Mouse (Mus musculus) bone marrow macrophage, adult 2 months (primary cell): ENCODE measurements around the gene Ccdc8. TPM values are rescaled to one million over a fixed set of nuclear protein-coding genes. Genes with fewer than 3 reads are reported as not detected.

Experiments used
- H3K27ac ChIP-seq: 2 replicates; pipeline ENCODE4 v1.5.1; 2012; ENCODE audit warnings: low read depth, low read length; ENCODE audit not compliant: insufficient read depth
- H3K4me1 ChIP-seq: 2 replicates; pipeline ENCODE4 v1.6.1; 2012; ENCODE audit warnings: low read length; ENCODE audit not compliant: control insufficient read depth, insufficient read depth
- H3K4me3 ChIP-seq: 2 replicates; pipeline ENCODE4 v1.5.1; 2012; ENCODE audit warnings: mild to moderate bottlenecking, low read length, moderate library complexity; ENCODE audit not compliant: insufficient read depth
- CTCF ChIP-seq: IDR thresholded peaks from 2 replicates; pipeline ENCODE4 v1.5.1; 2012; ENCODE audit warnings: low read depth, mild to moderate bottlenecking, low read length, moderate library complexity
- POLR2A ChIP-seq: IDR thresholded peaks from 2 replicates; pipeline ENCODE4 v1.6.1; 2012; ENCODE audit warnings: mild to moderate bottlenecking, low read depth, low read length, borderline replicate concordance
- polyA plus RNA-seq: library from polyadenylated mRNA; stranded (reverse); fragments of >200 nt; gene quantifications from 2 replicates; pipeline ENCODE4 v1.2.4, GENCODE M21; 2012; ENCODE audit not compliant: missing spikeins, insufficient read depth, insufficient read length

Ccdc8 gene
- polyA plus RNA-seq, 1 experiment, result not detected

DNA sequence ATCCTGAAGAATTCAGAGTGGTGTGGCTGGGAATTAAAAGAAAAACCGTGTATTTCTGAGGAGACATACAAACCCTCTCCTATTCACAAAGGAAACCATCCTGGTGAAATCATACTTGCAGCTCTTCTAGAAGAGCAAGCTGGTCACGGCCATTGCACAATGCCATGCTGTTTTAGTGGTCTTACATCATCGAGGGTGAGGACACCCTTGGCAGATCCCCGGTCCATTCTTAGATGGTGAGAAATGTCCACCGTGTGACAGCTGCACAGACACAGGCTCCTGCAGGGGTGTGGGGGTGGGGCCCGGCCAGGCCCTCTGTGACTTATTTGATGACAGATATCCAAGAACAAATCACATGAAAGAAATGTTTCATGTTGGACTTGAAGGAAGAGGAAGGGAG, 18.5 kb upstream of the Ccdc8 start:
- H3K27ac ChIP-seq, result no peak overlapping the region
- H3K4me1 ChIP-seq, result peaks cover 5% of the 10 kb centered on the region; the same call in 1 of the 2 replicates
- no peak overlapping the region for H3K4me3 ChIP-seq
- TF ChIP-seq CTCF (no peak), POLR2A (no peak)

DNA sequence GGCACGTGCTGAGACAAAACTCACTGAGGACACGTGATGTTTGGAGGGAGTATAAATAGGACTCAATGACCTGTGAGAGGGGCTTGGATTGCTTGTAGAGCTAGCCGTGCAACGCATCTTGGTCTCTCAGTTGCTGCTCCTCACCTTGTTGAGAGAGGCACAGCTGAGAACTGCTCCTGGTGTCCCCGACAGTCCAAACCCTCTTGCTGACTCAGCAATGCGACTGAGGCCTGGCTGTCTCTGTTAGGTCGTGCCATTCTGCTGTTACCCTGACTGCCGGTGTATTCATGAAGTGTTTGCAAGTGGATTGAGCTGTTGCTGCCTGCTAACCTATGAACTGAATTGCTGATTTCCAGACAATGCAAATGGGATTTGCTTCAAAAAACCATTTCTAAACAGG, 16.2 kb upstream of the Ccdc8 start:
- no peak overlapping the region for H3K4me3 ChIP-seq
- H3K27ac ChIP-seq, result no peak overlapping the region
- TF ChIP-seq POLR2A (no peak), CTCF (no peak)
- peaks cover 10% of the 10 kb centered on the region; the same call in 1 of the 2 replicates for H3K4me1 ChIP-seq

DNA sequence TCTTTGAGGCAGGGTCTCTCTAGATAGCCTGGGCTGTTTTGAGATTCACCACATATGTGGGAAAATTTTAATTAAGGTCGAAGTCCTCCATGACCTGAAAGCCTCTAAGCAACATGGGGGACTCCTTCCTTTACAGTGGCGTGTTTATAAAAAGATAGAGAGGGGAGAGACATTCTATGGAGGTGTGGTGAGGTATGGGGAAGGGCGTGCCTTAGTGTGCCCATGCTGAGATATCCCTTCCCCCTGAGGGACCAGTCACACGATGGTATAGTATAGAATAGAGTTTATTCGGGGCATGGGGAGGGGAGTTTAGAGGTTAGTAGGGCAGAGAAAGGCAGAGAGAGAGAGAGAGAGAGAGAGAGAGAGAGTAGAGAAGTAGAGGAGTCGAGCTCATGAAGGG, 14.3 kb upstream of the Ccdc8 start:
- TF ChIP-seq CTCF, result no peak
- no peak for TF ChIP-seq POLR2A
- no peak overlapping the region for H3K27ac ChIP-seq
- H3K4me1 ChIP-seq, result peaks cover 8% of the 10 kb centered on the region; the same call in 1 of the 2 replicates
- H3K4me3 ChIP-seq, result no peak overlapping the region

DNA sequence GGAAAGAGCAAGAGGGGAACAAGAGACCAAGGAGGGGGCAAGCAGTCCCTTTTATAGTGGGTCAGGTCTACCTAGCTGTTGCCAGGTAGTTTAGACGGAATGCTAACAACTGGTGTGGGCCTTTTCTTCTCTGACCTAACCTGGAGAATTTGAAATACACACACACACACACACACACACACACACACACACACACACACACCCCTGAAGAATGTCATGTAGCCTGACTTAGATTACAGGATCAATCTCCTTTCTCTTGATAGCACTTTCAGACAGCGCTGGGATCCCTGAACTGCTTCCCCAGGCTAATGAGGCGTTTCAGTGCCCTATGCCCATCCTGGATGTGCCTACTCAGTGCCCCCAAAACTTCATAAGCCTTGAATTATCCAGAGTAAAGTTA, 13.9 kb upstream of the Ccdc8 start:
- Histone ChIP-seq H3K4me3 (no peak overlapping the region), H3K27ac (no peak overlapping the region), H3K4me1 (peaks cover 5% of the 10 kb centered on the region; the same call in 1 of the 2 replicates)
- TF ChIP-seq POLR2A, result no peak
- TF ChIP-seq CTCF, result no peak

DNA sequence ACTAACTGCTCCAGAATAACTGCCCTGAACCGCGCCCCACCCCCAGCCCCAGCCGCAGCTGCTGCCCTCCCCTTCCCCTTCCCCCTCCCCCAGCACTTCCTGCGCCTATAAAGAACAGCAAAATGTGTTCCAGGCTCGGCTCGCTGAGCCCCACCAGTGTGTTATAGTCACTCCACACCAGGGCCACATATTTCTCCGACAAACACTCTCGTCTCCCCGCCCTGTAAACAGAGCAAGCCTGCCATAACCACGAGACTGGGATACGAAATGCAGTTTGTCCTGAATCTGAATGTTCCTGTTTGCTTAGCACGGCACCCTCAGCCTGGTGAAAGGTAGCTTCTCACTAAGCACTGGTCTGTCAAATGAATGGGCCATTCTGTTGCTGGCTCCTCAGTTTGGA, 12.2 kb upstream of the Ccdc8 start:
- Histone ChIP-seq H3K4me1 (peaks cover 5% of the 10 kb centered on the region; the same call in 1 of the 2 replicates), H3K4me3 (peak overlapping the region; percentile 34), H3K27ac (no peak overlapping the region)
- TF ChIP-seq POLR2A, result no peak
- no peak for TF ChIP-seq CTCF

DNA sequence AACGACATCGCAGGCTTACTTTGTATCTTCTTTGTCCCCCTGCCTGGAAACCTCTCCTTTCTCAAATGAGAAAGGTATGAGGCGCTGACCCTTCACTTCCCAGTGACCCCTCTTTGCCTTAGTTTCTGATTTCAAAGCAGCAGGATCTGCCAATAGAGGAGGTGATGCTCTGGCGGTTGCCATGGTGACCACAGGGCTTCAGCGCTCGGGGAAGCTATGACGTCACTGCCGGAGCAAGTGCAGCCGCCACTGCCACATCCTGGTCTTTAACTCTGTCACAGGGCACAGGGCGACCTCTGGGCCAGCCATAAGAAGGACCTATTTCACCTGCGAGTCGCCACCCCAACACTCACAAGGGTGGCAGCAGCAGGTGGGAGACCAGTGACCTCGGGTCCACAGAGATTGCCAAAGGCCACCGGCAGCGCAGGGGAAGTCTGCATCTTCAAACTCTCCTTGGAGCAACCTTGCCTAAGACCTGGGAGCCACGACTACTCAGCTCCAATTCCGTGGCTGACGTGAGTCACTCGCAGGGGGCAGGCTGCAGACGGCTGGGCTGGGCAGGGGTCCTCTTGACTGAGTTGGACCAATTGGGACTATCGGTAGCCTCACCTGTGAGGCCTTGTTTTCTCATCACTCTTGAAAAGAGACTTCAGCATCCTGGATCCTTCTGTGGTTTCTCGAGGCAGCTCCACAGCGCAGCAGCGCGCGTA, 9.5 kb upstream of the Ccdc8 start, which contains the start of gene Gm42372:
TSS of gene Gm42372 (plus strand) at position 228 of the 710 bp plus-strand sequence.
- Histone ChIP-seq H3K27ac (no peak within 1 kb of the TSS), H3K4me3 (no peak within 1 kb of the TSS), H3K4me1 (peaks cover 5% of the 10 kb centered on the region; the same call in 1 of the 2 replicates)
- TF ChIP-seq POLR2A (no peak), CTCF (no peak)

DNA sequence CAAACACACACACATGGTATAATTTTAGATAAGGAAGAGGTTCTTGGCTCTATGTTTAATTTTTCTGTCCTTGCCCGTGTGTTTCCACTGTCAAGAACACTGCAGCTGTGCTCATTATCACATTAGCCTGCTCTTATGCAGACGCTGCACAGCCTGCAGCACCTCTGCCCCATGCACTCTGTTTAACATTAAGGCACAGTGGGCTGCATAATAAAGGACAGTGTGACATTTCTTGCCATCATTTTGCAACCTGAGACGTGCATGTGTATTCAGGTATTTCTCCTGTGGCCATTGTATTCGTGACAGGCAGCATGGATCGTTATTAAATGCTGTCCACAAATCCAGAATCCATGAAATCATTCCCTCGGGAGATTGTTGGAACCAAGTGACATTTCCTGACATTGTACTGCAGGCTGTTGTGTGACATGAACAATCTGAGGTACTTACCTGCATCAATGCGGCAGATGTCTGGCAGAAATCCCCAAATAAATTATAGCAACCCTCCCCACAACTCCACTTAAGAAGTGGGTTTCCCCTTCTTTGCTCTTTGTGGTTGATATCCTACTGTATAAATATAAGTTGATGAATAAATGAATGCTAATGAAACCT, 4.9 kb upstream of the Ccdc8 start:
- Histone ChIP-seq H3K4me1 (no peaks in the 10 kb centered on the region), H3K27ac (no peak overlapping the region), H3K4me3 (no peak overlapping the region)
- TF ChIP-seq POLR2A, result no peak
- no peak for TF ChIP-seq CTCF

DNA sequence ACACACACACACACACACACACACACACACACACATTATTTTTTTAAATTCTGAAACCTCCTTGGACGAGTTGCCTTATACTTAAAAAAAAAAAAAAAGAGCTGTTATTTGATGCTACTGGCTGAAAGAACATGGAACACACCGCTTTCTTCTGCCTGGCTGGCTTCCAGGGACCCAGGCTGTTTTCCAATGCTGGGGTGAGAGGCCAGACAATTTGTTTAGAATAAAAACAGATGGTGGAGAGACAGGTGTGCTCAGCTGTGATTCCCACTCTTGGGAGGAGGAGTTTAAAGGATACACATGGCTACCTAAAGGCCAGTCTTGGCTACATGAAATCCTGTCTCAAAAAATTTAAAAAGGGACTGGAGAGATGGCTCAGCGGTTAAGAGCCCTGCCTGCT, 4.1 kb upstream of the Ccdc8 start:
- H3K4me1 ChIP-seq, result no peaks in the 10 kb centered on the region

DNA sequence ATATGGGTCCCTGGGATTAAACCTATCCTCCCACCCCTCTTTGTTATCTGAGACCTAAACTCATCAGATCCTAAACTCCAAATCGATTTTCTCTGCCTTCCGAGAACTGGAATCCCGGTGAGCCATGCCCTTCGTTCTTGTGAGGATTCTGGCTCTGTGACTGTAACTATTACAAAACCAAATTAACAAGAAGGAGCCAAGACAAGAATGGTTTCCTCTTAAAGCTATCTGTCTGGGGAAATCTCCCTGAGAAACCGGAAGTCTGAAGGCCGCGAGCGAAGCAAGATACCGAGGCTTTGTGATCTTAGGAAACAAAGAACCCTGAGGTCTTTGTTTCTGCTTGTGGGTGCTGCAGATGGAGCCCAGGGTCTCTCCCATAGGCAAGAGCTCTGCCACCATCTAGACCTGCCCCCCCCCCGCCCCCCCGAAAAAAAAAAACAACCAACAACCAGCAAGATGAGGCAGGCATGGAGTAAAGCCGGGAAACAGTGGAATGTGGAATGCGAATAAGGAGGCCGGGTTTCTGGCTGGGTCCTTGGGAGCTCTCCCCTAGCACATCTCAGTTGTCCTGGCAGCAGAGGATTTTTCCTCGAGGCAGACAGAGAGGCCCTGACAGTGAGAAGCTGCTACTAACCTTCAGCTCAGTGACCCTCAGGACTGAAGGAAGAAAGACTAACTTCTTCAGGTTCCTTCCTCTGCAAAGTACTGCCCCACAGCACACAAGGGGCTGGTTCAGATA, 2.3 kb upstream of the Ccdc8 start:
- no peaks in the 10 kb centered on the region for H3K4me1 ChIP-seq
- no peak overlapping the region for H3K27ac ChIP-seq
- H3K4me3 ChIP-seq, result no peak overlapping the region
- TF ChIP-seq POLR2A (no peak), CTCF (no peak)

More for the DNA sequence above, 4.1 kb upstream of the Ccdc8 start:
- TF ChIP-seq POLR2A, result no peak
- TF ChIP-seq CTCF, result no peak
- no peak overlapping the region for H3K4me3 ChIP-seq
- H3K27ac ChIP-seq, result no peak overlapping the region

DNA sequence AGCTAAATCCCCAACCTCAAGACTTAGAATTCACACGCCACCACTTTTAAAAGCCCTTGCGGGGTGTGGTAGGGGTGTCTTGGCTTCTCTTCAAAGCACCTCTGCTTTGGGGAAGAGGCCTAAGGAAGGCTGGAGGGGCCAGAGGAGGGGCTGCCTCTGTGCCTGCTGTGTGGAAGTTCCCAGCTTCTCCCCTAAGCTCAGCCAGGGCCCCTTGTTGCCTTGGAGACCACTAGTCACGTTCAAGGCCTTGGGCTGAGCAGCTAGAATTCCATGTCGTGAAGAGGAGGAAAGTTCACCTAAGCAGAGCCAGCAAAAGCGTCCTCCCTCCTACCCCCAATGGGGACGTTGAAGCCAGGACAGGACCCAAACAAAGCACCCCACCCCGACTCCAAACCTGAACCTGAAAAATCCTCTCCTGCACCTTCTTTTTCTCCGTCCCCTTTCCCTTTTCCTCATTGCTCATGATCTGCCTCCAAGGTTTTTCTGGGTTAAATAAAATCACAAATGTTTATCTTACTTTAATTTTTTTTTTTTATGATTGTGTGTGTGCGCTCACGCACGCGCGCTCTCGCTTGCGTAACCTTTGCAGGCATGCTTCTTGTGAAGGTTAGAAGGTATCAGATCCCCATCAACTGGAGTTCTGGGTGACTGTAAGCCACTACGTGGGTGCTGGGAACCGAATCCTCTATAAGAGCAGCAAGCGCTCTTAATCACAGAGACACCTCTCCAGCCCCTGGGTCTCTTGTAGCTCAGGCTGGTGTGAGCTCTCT, 642 bp upstream of the Ccdc8 start:
- H3K27ac ChIP-seq, result no peak overlapping the region
- TF ChIP-seq CTCF (no peak), POLR2A (no peak)
- H3K4me3 ChIP-seq, result no peak overlapping the region
- no peaks in the 10 kb centered on the region for H3K4me1 ChIP-seq
